Mouse (Mus musculus): ENCODE measurements around the gene Tfpi.

GRCm38 (mm10) chr2:84474651-84475050 is 1.9 kb downstream of the Tfpi start:
- TF ChIP-seq CTCF (IDR thresholded peaks at IDR 0.05) (no peak), EP300 (IDR thresholded peaks at IDR 0.05) (no peak)

All from lung, postnatal 0 days (tissue).